In the genomic region with DNA sequence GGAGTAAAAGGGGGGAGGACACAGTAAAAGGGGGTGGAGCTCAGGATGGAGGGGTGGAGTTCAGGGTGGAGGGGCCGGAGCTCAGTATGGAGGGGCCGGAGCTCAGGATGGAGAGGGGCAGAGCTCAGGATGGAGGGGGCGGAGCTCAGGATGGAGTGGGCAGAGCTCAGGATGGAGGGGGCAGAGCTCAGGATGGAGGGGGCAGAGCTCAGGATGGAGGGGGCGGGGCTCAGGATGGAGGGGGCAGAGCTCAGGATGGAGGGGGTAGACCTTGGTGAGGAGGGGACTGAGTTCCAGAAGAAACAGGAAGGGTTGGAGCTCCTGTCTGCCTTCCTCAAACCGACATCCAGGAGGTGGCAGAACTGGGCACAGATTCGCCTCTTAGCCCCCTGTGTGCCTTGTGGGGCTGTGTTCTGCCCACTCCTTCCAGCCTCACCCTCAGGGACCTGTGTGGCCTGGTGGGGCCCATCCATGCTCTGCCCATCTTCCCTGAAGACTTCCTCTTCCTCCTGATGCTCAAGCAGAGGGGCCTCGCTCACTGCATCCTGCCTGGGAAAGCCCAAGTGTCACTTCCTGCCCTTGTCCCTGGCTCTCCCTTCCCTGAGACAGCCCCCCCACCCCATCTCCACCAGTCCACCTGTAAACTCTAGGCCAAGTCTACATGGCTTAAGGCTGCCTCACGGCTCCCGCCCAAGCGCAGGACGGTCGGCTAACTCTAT, we compare ENCODE assay signal across 16 mouse cellular contexts. TPM values are rescaled to one million over a fixed set of nuclear protein-coding genes. Genes with fewer than 3 reads are reported as not detected.
DNase-seq lines count a peak whose midpoint lies in the region; ATAC-seq and TF ChIP-seq lines count a peak whose summit lies in the region.
"Had no signal": no experiment of that assay in that cellular context is flagged by ENCODE, and none has a peak within 500 bp of the region (broad histone marks: within the 10 kb centered on the region; RNA-seq: fewer than 3 reads in every experiment).

No protein-coding gene starts in this region.

- H3K9ac ChIP-seq in heart, embryonic 16.5 days (ENCODE audit: low read length), result no peak overlapping the region
- no peak overlapping the region for H3K9ac ChIP-seq in stomach, embryonic 14.5 days (replicated peaks; ENCODE audit: low read depth, low read length)
- no peak overlapping the region for H3K9ac ChIP-seq in stomach, postnatal 0 days (ENCODE audit: low read length)
- H3K9ac ChIP-seq in stomach, embryonic 15.5 days, result no peak overlapping the region
- no peak overlapping the region for H3K9ac ChIP-seq in midbrain, embryonic 13.5 days (replicated peaks)
- H3K9ac ChIP-seq: embryonic facial prominence, embryonic 13.5 days; limb, embryonic 12.5 days had no signal

- no peak overlapping the region for H3K4me3 ChIP-seq in heart, embryonic 16.5 days (ENCODE audit: low read length)
- no peak overlapping the region for H3K4me3 ChIP-seq in stomach, embryonic 14.5 days (ENCODE audit: low read depth, low read length)
- no peak overlapping the region for H3K4me3 ChIP-seq in stomach, postnatal 0 days (ENCODE audit: low read depth, low read length)
- no peak overlapping the region for H3K4me3 ChIP-seq in stomach, embryonic 15.5 days (replicated peaks)
- H3K4me3 ChIP-seq in midbrain, embryonic 13.5 days (replicated peaks), result no peak overlapping the region
- H3K4me3 ChIP-seq: embryonic facial prominence, embryonic 13.5 days; limb, embryonic 12.5 days had no signal

- DNase-seq in heart, postnatal 10 days, result no peak
- no peak for DNase-seq in stomach, postnatal 0 days (ENCODE audit: low spot score)
- peak; percentile 54 to 68 for DNase-seq in kidney, postnatal 25 days
- DNase-seq in left cerebral cortex, postnatal 25 days (ENCODE audit: low spot score in 2 of 2), result no peak
- DNase-seq: gastrocnemius, postnatal 14 days; layer of hippocampus, adult 9-11 months; thymus, adult 18-20 months had no signal

- no peak overlapping the region for H3K4me2 ChIP-seq in heart, embryonic 16.5 days (ENCODE audit: low read depth, low read length)
- H3K4me2 ChIP-seq in stomach, embryonic 14.5 days (replicated peaks; ENCODE audit: low read depth, low read length), result no peak overlapping the region
- no peak overlapping the region for H3K4me2 ChIP-seq in stomach, postnatal 0 days (replicated peaks; ENCODE audit: low read depth)
- H3K4me2 ChIP-seq in stomach, embryonic 15.5 days, result no peak overlapping the region
- no peak overlapping the region for H3K4me2 ChIP-seq in midbrain, embryonic 13.5 days (replicated peaks)
- H3K4me2 ChIP-seq: embryonic facial prominence, embryonic 13.5 days; limb, embryonic 12.5 days had no signal

- TF ChIP-seq CTCF in stomach, postnatal 0 days (IDR thresholded peaks at IDR 0.05; ENCODE audit: low read depth), result no peak

- H3K27me3 ChIP-seq in heart, embryonic 16.5 days (ENCODE audit: control insufficient read depth, insufficient read depth, low read length), result no peaks in the 10 kb centered on the region
- H3K27me3 ChIP-seq in stomach, embryonic 14.5 days (ENCODE audit: control insufficient read depth, insufficient read depth, low read length), result no peaks in the 10 kb centered on the region
- no peaks in the 10 kb centered on the region for H3K27me3 ChIP-seq in stomach, postnatal 0 days (ENCODE audit: control insufficient read depth, insufficient read depth, low read length)
- H3K27me3 ChIP-seq in stomach, embryonic 15.5 days (replicated peaks), result no peaks in the 10 kb centered on the region
- H3K27me3 ChIP-seq in midbrain, embryonic 13.5 days, result no peaks in the 10 kb centered on the region
- H3K27me3 ChIP-seq: embryonic facial prominence, embryonic 13.5 days; limb, embryonic 12.5 days had no signal

- no peaks in the 10 kb centered on the region for H3K4me1 ChIP-seq in heart, embryonic 16.5 days (ENCODE audit: control insufficient read depth, insufficient read depth, low read length)
- H3K4me1 ChIP-seq in stomach, embryonic 14.5 days (ENCODE audit: control insufficient read depth, insufficient read depth, low read length), result no peaks in the 10 kb centered on the region
- H3K4me1 ChIP-seq in stomach, postnatal 0 days (replicated peaks; ENCODE audit: control insufficient read depth, insufficient read depth), result no peaks in the 10 kb centered on the region
- no peaks in the 10 kb centered on the region for H3K4me1 ChIP-seq in stomach, embryonic 15.5 days
- no peaks in the 10 kb centered on the region for H3K4me1 ChIP-seq in midbrain, embryonic 13.5 days (replicated peaks)
- H3K4me1 ChIP-seq: embryonic facial prominence, embryonic 13.5 days had no signal

- 0 out of 2 replicates have a peak overlapping the region, but pooled peaks have one; percentile 3 for H3K27ac ChIP-seq in heart, embryonic 16.5 days (ENCODE audit: low read length)
- H3K27ac ChIP-seq in stomach, embryonic 14.5 days (ENCODE audit: low read length), result 0 out of 2 replicates have a peak overlapping the region, but pooled peaks have one; percentile 2
- no peak overlapping the region for H3K27ac ChIP-seq in stomach, postnatal 0 days (replicated peaks)
- H3K27ac ChIP-seq in stomach, embryonic 15.5 days, result peak overlapping the region; percentile 23; the same call in 1 of the 2 replicates
- H3K27ac ChIP-seq in midbrain, embryonic 13.5 days, result no peak overlapping the region
- H3K27ac ChIP-seq: embryonic facial prominence, embryonic 13.5 days; hindbrain, postnatal 0 days; limb, embryonic 12.5 days had no signal

- H3K9me3 ChIP-seq in heart, embryonic 16.5 days (replicated peaks; ENCODE audit: control insufficient read depth, low read length), result no peaks in the 10 kb centered on the region
- H3K9me3 ChIP-seq in stomach, embryonic 14.5 days (ENCODE audit: control insufficient read depth, low read depth, low read length), result no peaks in the 10 kb centered on the region
- H3K9me3 ChIP-seq in stomach, postnatal 0 days (ENCODE audit: control insufficient read depth, low read length), result no peaks in the 10 kb centered on the region
- H3K9me3 ChIP-seq in stomach, embryonic 15.5 days, result no peaks in the 10 kb centered on the region
- no peaks in the 10 kb centered on the region for H3K9me3 ChIP-seq in midbrain, embryonic 13.5 days
- H3K9me3 ChIP-seq: embryonic facial prominence, embryonic 13.5 days; limb, embryonic 12.5 days had no signal

- ATAC-seq in heart, embryonic 16.5 days (replicated peaks; ENCODE audit: extremely low read depth, insufficient read depth, low FRiP score), result peak; percentile 19; the same call in 1 of the 2 replicates
- no peak for ATAC-seq in stomach, embryonic 14.5 days (ENCODE audit: insufficient number of reproducible peaks, insufficient read depth, low FRiP score, low read depth)
- ATAC-seq in stomach, postnatal 0 days (ENCODE audit: low FRiP score, low TSS enrichment), result no peak
- no peak for ATAC-seq in stomach, embryonic 15.5 days (ENCODE audit: insufficient read depth, low FRiP score, low read depth)
- ATAC-seq in midbrain, embryonic 13.5 days, result no peak
- ATAC-seq: forebrain, embryonic 14.5 days; hindbrain, postnatal 0 days had no signal

- TF ChIP-seq EP300 in stomach, postnatal 0 days (optimal IDR thresholded peaks at IDR 0.05), result no peak

- intact Hi-C loops in heart, postnatal 10 days (cut with DNase I), result no loop called here
- intact Hi-C loops in left cerebral cortex, postnatal 25 days (cut with DNase I), result loop anchor here (5.0 kb wide), 1 partner anchor 335 kb away; no protein-coding TSS in a partner anchor

- WGBS in heart, embryonic 16.5 days, result 84% methylated on average over 12 of the region's 12 CpGs
- WGBS in stomach, embryonic 14.5 days, result 87% methylated on average over 12 of the region's 12 CpGs
- WGBS in stomach, postnatal 0 days, result 79% methylated on average over 11 of the region's 12 CpGs
- 86% methylated on average over 12 of the region's 12 CpGs for WGBS in stomach, embryonic 15.5 days
- 87% methylated on average over 12 of the region's 12 CpGs for WGBS in midbrain, embryonic 13.5 days

- H3K36me3 ChIP-seq in heart, embryonic 16.5 days (ENCODE audit: control insufficient read depth, insufficient read depth), result peaks cover 32% of the 10 kb centered on the region
- H3K36me3 ChIP-seq in stomach, embryonic 14.5 days (ENCODE audit: control insufficient read depth, insufficient read depth, low read length), result peaks cover 66% of the 10 kb centered on the region
- peaks cover 29% of the 10 kb centered on the region for H3K36me3 ChIP-seq in stomach, postnatal 0 days (ENCODE audit: control insufficient read depth, insufficient read depth, low read length)
- peaks cover 51% of the 10 kb centered on the region for H3K36me3 ChIP-seq in stomach, embryonic 15.5 days
- H3K36me3 ChIP-seq in midbrain, embryonic 13.5 days, result no peaks in the 10 kb centered on the region

RNA-seq across cellular contexts. Expression of gene Ctu2, which starts 21.2 kb away (rescaled TPM):
- polyA plus RNA-seq in heart, embryonic 16.5 days (2015; fragmentation: Nextera tagmentation; extraction: Ambion mirVana), result 25.2 and 27.8 TPM in 2 replicates
- total RNA-seq in heart, postnatal 10 days (2021), result 10 to 100 TPM in 1 of 2 experiments, 1 to 10 TPM in 1; 9.6 to 14.1 TPM
- polyA plus RNA-seq in stomach, embryonic 14.5 days (2014; fragmentation: Nextera tagmentation; extraction: Ambion mirVana), result 46.4 and 54.0 TPM in 2 replicates
- polyA plus RNA-seq in stomach, postnatal 0 days (2015; fragmentation: Nextera tagmentation; extraction: Ambion mirVana), result 33.1 and 34.5 TPM in 2 replicates
- 44.8 and 45.6 TPM in 2 replicates for polyA plus RNA-seq in stomach, embryonic 15.5 days (2015; fragmentation: Nextera tagmentation; extraction: Ambion mirVana)
- total RNA-seq in left cerebral cortex, postnatal 25 days (2021), result 10 to 100 TPM; 19.5 to 23.2 TPM
- polyA plus RNA-seq in midbrain, embryonic 13.5 days (2015; fragmentation: Nextera tagmentation; extraction: Ambion mirVana), result 73.0 and 80.7 TPM in 2 replicates

RNA-seq across cellular contexts. Expression of gene Rnf166, which starts 21.3 kb away (rescaled TPM):
- 42.1 and 48.6 TPM in 2 replicates for polyA plus RNA-seq in heart, embryonic 16.5 days (2015; fragmentation: Nextera tagmentation; extraction: Ambion mirVana)
- 10 to 100 TPM; 28.2 to 32.0 TPM for total RNA-seq in heart, postnatal 10 days (2021)
- 31.5 and 34.3 TPM in 2 replicates for polyA plus RNA-seq in stomach, embryonic 14.5 days (2014; fragmentation: Nextera tagmentation; extraction: Ambion mirVana)
- polyA plus RNA-seq in stomach, postnatal 0 days (2015; fragmentation: Nextera tagmentation; extraction: Ambion mirVana), result 31.2 and 32.2 TPM in 2 replicates
- 35.1 and 38.5 TPM in 2 replicates for polyA plus RNA-seq in stomach, embryonic 15.5 days (2015; fragmentation: Nextera tagmentation; extraction: Ambion mirVana)
- 10 to 100 TPM; 33.7 to 41.6 TPM for total RNA-seq in left cerebral cortex, postnatal 25 days (2021)
- 37.8 and 38.1 TPM in 2 replicates for polyA plus RNA-seq in midbrain, embryonic 13.5 days (2015; fragmentation: Nextera tagmentation; extraction: Ambion mirVana)

RNA-seq across cellular contexts. Expression of gene Snai3, which starts 36.6 kb away (rescaled TPM):
- 2.8 and 3.6 TPM in 2 replicates for polyA plus RNA-seq in heart, embryonic 16.5 days (2015; fragmentation: Nextera tagmentation; extraction: Ambion mirVana)
- total RNA-seq in heart, postnatal 10 days (2021), result under 1 TPM; 0.52 to 0.53 TPM
- polyA plus RNA-seq in stomach, embryonic 14.5 days (2014; fragmentation: Nextera tagmentation; extraction: Ambion mirVana), result 0.39 and 0.46 TPM in 2 replicates
- polyA plus RNA-seq in stomach, postnatal 0 days (2015; fragmentation: Nextera tagmentation; extraction: Ambion mirVana), result 1.4 and 1.6 TPM in 2 replicates
- 0.31 and 0.70 TPM in 2 replicates for polyA plus RNA-seq in stomach, embryonic 15.5 days (2015; fragmentation: Nextera tagmentation; extraction: Ambion mirVana)
- under 1 TPM; 0.64 to 0.66 TPM for total RNA-seq in left cerebral cortex, postnatal 25 days (2021)
- not detected in 2 replicates for polyA plus RNA-seq in midbrain, embryonic 13.5 days (2015; fragmentation: Nextera tagmentation; extraction: Ambion mirVana)
- total RNA-seq: hindbrain, postnatal 0 days; megakaryocyte-erythroid progenitor cell, adult 5-6 weeks had no signal
- polyA plus RNA-seq: forebrain, embryonic 14.5 days; hindbrain, postnatal 0 days had no signal

RNA-seq across cellular contexts. Expression of gene Mvd, which starts 54.0 kb away (rescaled TPM):
- 15.9 and 16.1 TPM in 2 replicates for polyA plus RNA-seq in heart, embryonic 16.5 days (2015; fragmentation: Nextera tagmentation; extraction: Ambion mirVana)
- total RNA-seq in heart, postnatal 10 days (2021), result 1 to 10 TPM; 5.4 to 5.7 TPM
- polyA plus RNA-seq in stomach, embryonic 14.5 days (2014; fragmentation: Nextera tagmentation; extraction: Ambion mirVana), result 38.3 and 42.1 TPM in 2 replicates
- polyA plus RNA-seq in stomach, postnatal 0 days (2015; fragmentation: Nextera tagmentation; extraction: Ambion mirVana), result 34.6 and 35.7 TPM in 2 replicates
- polyA plus RNA-seq in stomach, embryonic 15.5 days (2015; fragmentation: Nextera tagmentation; extraction: Ambion mirVana), result 38.7 and 43.7 TPM in 2 replicates
- total RNA-seq in left cerebral cortex, postnatal 25 days (2021), result 10 to 100 TPM; 26.8 to 29.4 TPM
- polyA plus RNA-seq in midbrain, embryonic 13.5 days (2015; fragmentation: Nextera tagmentation; extraction: Ambion mirVana), result 45.9 and 47.5 TPM in 2 replicates

RNA-seq across cellular contexts. Expression of gene Piezo1, which starts 54.0 kb away (rescaled TPM):
- 13.5 and 15.3 TPM in 2 replicates for polyA plus RNA-seq in heart, embryonic 16.5 days (2015; fragmentation: Nextera tagmentation; extraction: Ambion mirVana)
- total RNA-seq in heart, postnatal 10 days (2021), result 10 to 100 TPM; 40.3 to 43.3 TPM
- 15.6 and 24.2 TPM in 2 replicates for polyA plus RNA-seq in stomach, embryonic 14.5 days (2014; fragmentation: Nextera tagmentation; extraction: Ambion mirVana)
- 7.0 and 8.2 TPM in 2 replicates for polyA plus RNA-seq in stomach, postnatal 0 days (2015; fragmentation: Nextera tagmentation; extraction: Ambion mirVana)
- 12.8 and 16.3 TPM in 2 replicates for polyA plus RNA-seq in stomach, embryonic 15.5 days (2015; fragmentation: Nextera tagmentation; extraction: Ambion mirVana)
- total RNA-seq in left cerebral cortex, postnatal 25 days (2021), result 1 to 10 TPM; 5.6 to 6.3 TPM
- polyA plus RNA-seq in midbrain, embryonic 13.5 days (2015; fragmentation: Nextera tagmentation; extraction: Ambion mirVana), result 1.6 and 2.9 TPM in 2 replicates

Comparison
In these comparisons a context has a peak if more than half of its experiments do, and no peak if none do; other contexts are left out.
1. H3K27ac ChIP-seq: peak in heart, embryonic 16.5 days (single experiment), stomach, embryonic 14.5 days (single experiment) and stomach, embryonic 15.5 days (single experiment); none in stomach, postnatal 0 days (single experiment) and midbrain, embryonic 13.5 days (single experiment).
2. DNase-seq: peak in kidney, postnatal 25 days (2 of 2); none in heart, postnatal 10 days (0 of 2), stomach, postnatal 0 days (single experiment) and left cerebral cortex, postnatal 25 days (0 of 2).